Mouse (Mus musculus) stomach, postnatal 0 days (tissue): ENCODE measurements around the gene Ptprt.

ENCODE experiments used
- CTCF ChIP-seq: IDR thresholded peaks from 2 replicates; pipeline ENCODE4 v1.5.1; 2016; ENCODE audit warnings: antibody characterized with exemption, low read depth, mild to moderate bottlenecking, moderate library complexity
- EP300 ChIP-seq: optimal IDR thresholded peaks from 2 replicates; pipeline ENCODE3; 2016; ENCODE audit warnings: antibody characterized with exemption

DNA sequence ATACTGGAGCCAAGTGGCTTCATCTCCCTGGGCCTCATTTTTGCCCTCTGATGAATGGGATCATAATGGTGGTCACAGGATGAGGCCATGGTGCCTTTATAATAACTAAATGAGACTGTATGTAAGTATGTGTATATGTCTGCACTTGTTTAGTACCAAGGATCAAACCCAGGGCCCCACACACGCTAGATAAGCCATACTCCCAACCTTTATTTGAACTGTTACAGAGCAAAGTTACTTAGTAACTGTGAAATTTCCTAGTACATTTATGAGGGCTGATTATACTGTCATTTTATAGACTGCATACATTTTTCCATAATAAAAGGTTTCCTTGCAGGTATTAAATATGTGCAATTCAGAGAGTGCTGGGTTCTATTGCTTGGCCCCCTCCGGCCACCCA, 49.5 kb upstream of the Ptprt start:
- TF ChIP-seq CTCF = no peak
- TF ChIP-seq EP300 = no peak
